Mouse (Mus musculus) embryonic facial prominence, embryonic 15.5 days (tissue): ENCODE data around the gene Myof. TPM values are rescaled to one million over a fixed set of nuclear protein-coding genes. Genes with fewer than 3 reads are reported as not detected.

Source experiments
- ATAC-seq: fragments of 200-750 bp; cut with Nextera tagmentation; 2 replicates; pipeline ENCODE4 v1.8.0; 2017; ENCODE audit warnings: low read depth, moderate TSS enrichment; ENCODE audit not compliant: insufficient number of reproducible peaks, low FRiP score, low TSS enrichment
- H3K27ac ChIP-seq: fragments of 300-500 bp; sonication (generic); replicated peaks from 2 replicates; pipeline ENCODE4 v1.5.1; 2015; ENCODE audit warnings: mild to moderate bottlenecking, inconsistent platforms
- H3K27me3 ChIP-seq: fragments of 300-500 bp; sonication (generic); 2 replicates; pipeline ENCODE4 v1.6.1; 2015; ENCODE audit warnings: inconsistent platforms
- H3K36me3 ChIP-seq: fragments of 300-500 bp; sonication (generic); 2 replicates; pipeline ENCODE4 v1.6.1; 2015; ENCODE audit warnings: mild to moderate bottlenecking, inconsistent platforms
- H3K4me1 ChIP-seq: fragments of 300-500 bp; sonication (generic); 2 replicates; pipeline ENCODE4 v1.6.1; 2015; ENCODE audit warnings: inconsistent platforms
- H3K4me2 ChIP-seq: fragments of 300-500 bp; sonication (generic); replicated peaks from 2 replicates; pipeline ENCODE4 v1.6.1; 2015; ENCODE audit warnings: mild to moderate bottlenecking, inconsistent platforms
- H3K4me3 ChIP-seq: fragments of 300-500 bp; sonication (generic); replicated peaks from 2 replicates; pipeline ENCODE4 v1.5.1; 2015; ENCODE audit warnings: mild to moderate bottlenecking, inconsistent platforms
- H3K9ac ChIP-seq: fragments of 300-500 bp; sonication (generic); 2 replicates; pipeline ENCODE4 v1.6.1; 2015; ENCODE audit warnings: inconsistent platforms
- H3K9me3 ChIP-seq: fragments of 300-500 bp; sonication (generic); replicated peaks from 2 replicates; pipeline ENCODE4 v1.6.1; 2016; ENCODE audit warnings: inconsistent platforms
- WGBS: fragments of 180-500 bp; shearing (Covaris S2); methylation state at CpG from one replicate; pipeline ENCODE4 v1.1.7; 2015; 5-methylcytosine and 5-hydroxymethylcytosine counted together
- polyA plus RNA-seq: library from polyadenylated mRNA; unstranded; fragments of >200 nt; fragmentation: Nextera tagmentation; extraction: Ambion mirVana; gene quantifications from 2 replicates; pipeline ENCODE4 v1.2.1, GENCODE M21; 2015

Gene Myof
- polyA plus RNA-seq, 1 experiment from 2014 or later, result 16.2 TPM

DNA sequence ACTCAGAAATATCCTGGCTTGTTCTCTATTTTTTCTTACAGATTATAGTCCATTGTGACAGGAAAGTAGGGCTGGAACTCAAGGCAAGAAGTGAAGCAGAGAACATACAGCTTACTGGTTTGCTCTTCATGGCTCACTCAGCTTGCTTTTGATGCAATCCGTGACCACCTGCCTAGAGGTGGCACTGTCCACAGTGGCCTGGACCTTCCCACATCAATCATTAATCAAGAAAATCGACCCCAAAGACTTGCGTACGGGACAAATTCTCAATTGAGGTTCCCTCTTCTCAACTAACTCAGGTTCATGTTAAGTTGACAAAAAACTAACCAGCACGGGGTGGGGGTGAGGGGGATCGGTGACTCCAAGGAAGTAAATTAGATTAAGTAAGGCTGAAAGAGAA, 176.4 kb downstream of the Myof start:
- Histone ChIP-seq H3K9ac (no peak overlapping the region), H3K4me1 (no peaks in the 10 kb centered on the region), H3K9me3 (no peaks in the 10 kb centered on the region), H3K27ac (no peak overlapping the region), H3K36me3 (no peaks in the 10 kb centered on the region), H3K27me3 (no peaks in the 10 kb centered on the region), H3K4me2 (no peak overlapping the region), H3K4me3 (no peak overlapping the region)
- WGBS, result 84% methylated on average over 6 of the region's 6 CpGs
- no peak for ATAC-seq

DNA sequence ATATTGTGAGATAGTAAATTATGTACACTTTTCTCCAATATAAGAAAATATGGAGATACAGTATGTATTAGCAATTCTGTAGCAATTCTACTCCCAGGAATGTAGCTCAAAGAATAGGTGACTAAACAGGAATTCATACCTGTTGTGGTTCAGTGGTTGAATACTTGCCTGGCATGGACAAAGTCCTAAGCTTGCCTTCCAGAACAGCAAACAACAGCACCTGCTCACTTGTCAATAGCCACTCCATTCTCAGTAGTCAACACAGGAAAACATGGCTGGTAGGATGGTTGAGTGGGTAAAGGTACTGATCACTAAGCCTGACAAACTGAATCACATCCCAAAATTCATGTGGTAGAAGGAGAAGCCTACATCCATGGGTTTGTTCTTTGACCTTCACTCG, 182.2 kb downstream of the Myof start:
- ATAC-seq, result no peak
- no peaks in the 10 kb centered on the region for H3K4me1 ChIP-seq
- WGBS, result 79% methylated on average over 1 of the region's 1 CpGs
- H3K4me2 ChIP-seq, result no peak overlapping the region
- no peak overlapping the region for H3K27ac ChIP-seq
- no peak overlapping the region for H3K4me3 ChIP-seq
- no peak overlapping the region for H3K9ac ChIP-seq
- H3K36me3 ChIP-seq, result no peaks in the 10 kb centered on the region
- no peaks in the 10 kb centered on the region for H3K9me3 ChIP-seq
- no peaks in the 10 kb centered on the region for H3K27me3 ChIP-seq

DNA sequence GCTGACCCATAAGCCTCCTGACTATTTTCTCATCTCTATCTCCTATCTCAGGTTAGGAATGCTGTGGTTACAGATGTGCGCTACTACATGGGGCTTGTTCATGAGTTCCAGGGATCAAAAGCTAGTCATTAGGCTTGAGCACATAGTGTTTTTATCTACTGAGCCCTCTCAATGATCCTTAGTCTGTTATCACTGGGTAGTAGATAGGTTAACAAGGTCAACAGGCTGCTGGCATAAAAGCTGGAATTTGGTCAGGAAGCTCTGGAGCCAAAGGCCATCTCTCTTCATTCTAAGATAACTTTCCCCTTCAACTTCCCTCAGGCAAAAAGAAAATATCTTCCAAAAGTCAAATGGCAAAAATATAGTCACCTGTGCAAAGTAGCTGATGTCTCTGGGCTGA, 183.1 kb downstream of the Myof start:
- ATAC-seq, result no peak
- H3K4me1 ChIP-seq, result no peaks in the 10 kb centered on the region

DNA sequence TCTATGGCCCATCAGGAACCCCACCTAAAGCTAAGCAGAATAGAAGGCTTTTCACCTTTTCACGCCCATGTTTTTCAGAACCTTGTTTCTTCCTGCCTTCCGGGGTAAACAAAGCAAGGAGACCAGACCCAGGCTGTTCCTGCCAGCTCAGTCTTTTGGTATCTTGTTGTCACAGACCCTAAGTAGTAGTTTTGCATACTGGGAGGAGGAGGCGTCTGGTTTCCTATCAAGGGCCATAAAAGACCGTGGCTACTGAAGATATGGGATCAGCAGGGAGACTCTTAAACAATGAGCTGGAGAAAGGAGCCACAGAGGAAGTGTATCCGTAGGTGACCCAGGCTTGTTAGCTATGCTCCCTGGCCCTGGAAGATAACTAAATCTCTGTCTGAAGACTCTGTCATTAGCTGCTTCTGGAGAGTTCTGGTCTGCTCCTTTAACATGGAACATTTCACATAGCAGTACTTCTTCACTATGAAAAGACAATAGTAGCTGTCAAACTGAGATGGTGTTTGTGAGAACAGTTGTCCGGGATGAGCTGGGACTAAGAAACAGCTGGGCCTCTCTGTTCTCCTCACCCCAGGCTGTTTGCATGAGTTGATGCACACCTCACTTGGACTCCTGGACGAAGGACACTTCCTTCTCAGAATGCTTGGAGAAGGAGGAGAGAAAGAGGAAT, 184.8 kb downstream of the Myof start:
- no peaks in the 10 kb centered on the region for H3K9me3 ChIP-seq
- no peaks in the 10 kb centered on the region for H3K4me1 ChIP-seq
- no peak overlapping the region for H3K9ac ChIP-seq
- no peak for ATAC-seq
- 60% methylated on average over 7 of the region's 7 CpGs for WGBS
- H3K36me3 ChIP-seq, result no peaks in the 10 kb centered on the region
- H3K27ac ChIP-seq, result no peak overlapping the region
- no peaks in the 10 kb centered on the region for H3K27me3 ChIP-seq
- H3K4me3 ChIP-seq, result no peak overlapping the region
- no peak overlapping the region for H3K4me2 ChIP-seq

More for the DNA sequence above, 183.1 kb downstream of the Myof start:
- no peaks in the 10 kb centered on the region for H3K9me3 ChIP-seq
- H3K36me3 ChIP-seq, result no peaks in the 10 kb centered on the region
- no peaks in the 10 kb centered on the region for H3K27me3 ChIP-seq
- no peak overlapping the region for H3K9ac ChIP-seq
- H3K27ac ChIP-seq, result no peak overlapping the region
- no peak overlapping the region for H3K4me3 ChIP-seq
- 88% methylated on average over 1 of the region's 1 CpGs for WGBS
- no peak overlapping the region for H3K4me2 ChIP-seq

DNA sequence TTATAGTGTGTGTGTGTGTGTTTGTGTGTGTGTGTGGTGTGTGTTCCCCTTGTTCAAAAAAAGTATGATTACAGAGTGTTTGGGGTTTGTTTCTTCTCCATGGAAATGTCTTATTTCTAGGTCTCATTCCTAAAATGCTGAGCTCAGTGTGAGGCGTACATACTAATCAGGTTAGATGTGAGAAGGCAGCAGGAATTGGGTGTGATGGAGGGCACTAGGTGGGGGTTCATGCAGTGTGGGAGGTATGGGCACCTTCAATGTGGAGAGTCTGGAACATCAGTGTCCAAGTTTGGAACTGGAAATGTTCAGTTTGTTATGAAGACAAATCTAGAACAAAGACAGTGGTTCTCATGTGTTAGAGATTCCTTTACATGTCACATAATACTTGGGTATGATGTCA, 191.3 kb downstream of the Myof start:
- Histone ChIP-seq H3K9ac (no peak overlapping the region), H3K27ac (no peak overlapping the region), H3K27me3 (no peaks in the 10 kb centered on the region), H3K4me2 (no peak overlapping the region), H3K9me3 (no peaks in the 10 kb centered on the region), H3K4me1 (no peaks in the 10 kb centered on the region), H3K36me3 (no peaks in the 10 kb centered on the region), H3K4me3 (no peak overlapping the region)
- ATAC-seq, result no peak
- WGBS, result 59% methylated on average over 1 of the region's 1 CpGs

DNA sequence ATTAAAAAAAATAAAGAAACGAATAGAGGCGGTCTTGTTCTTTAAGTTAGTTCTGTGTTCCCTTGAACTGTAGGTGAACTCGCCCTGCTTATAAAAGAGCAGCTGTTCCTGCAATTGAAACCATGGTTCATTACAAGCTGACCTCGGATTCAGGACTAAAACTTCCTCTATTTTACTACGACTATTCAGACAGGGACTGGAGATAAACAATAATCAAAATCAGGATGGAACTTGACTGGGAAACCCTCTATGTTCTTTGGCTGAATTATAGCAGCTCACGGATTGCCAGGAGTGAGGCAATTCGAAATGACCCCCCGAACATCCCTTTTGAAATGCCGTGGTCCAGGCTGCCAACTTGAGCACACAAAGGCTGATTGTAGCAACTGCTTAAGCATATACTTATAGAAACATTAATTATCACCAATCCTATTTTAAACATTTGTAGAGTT, 191.8 kb downstream of the Myof start:
- Histone ChIP-seq H3K27me3 (no peaks in the 10 kb centered on the region), H3K4me1 (no peaks in the 10 kb centered on the region), H3K4me2 (no peak overlapping the region), H3K9ac (no peak overlapping the region), H3K9me3 (no peaks in the 10 kb centered on the region), H3K4me3 (no peak overlapping the region), H3K36me3 (no peaks in the 10 kb centered on the region), H3K27ac (no peak overlapping the region)
- 44% methylated on average over 9 of the region's 9 CpGs for WGBS
- no peak for ATAC-seq

Other genes starting within 250 kb of the Myof start
- 17.6 and 18.1 TPM in 2 replicates for gene Cep55, start 11.4 kb upstream of the Myof start, polyA plus RNA-seq
- 0.12 and 0.32 TPM in 2 replicates for gene Ffar4, start 53.5 kb upstream of the Myof start, polyA plus RNA-seq
- gene Rbp4, start 81.7 kb upstream of the Myof start, polyA plus RNA-seq, result 6.7 and 7.3 TPM in 2 replicates
- not detected in 2 replicates for gene Pde6c, start 89.2 kb upstream of the Myof start, polyA plus RNA-seq
- gene Fra10ac1, start 180.6 kb upstream of the Myof start, polyA plus RNA-seq, result 34.5 and 35.4 TPM in 2 replicates
- gene Lgi1, start 221.0 kb upstream of the Myof start, polyA plus RNA-seq, result 2.6 and 2.8 TPM in 2 replicates